Mouse (Mus musculus) embryonic facial prominence, embryonic 11.5 days (tissue): ENCODE data around the gene Cfap43. TPM values are rescaled to one million over a fixed set of nuclear protein-coding genes. Genes with fewer than 3 reads are reported as not detected.

Experiments
- ATAC-seq: fragments of 200-750 bp; cut with Nextera tagmentation; replicated peaks from 2 replicates; pipeline ENCODE4 v1.8.0; 2017; ENCODE audit warnings: low read depth; ENCODE audit not compliant: insufficient number of reproducible peaks, low FRiP score, low TSS enrichment
- DNase-seq: peaks from one replicate; pipeline ENCODE4 v3.0.0-alpha.2; 2015; ENCODE audit warnings: low spot score
- H3K27ac ChIP-seq: fragments of 300-500 bp; sonication (generic); replicated peaks from 2 replicates; pipeline ENCODE4 v1.5.1; 2014; ENCODE audit warnings: mild to moderate bottlenecking, low read depth, low read length, control low read depth
- H3K27me3 ChIP-seq: fragments of 300-500 bp; sonication (generic); 2 replicates; pipeline ENCODE4 v1.6.1; 2014; ENCODE audit warnings: mild to moderate bottlenecking, low read length, moderate library complexity, mixed read lengths; ENCODE audit not compliant: control insufficient read depth, insufficient read depth
- H3K36me3 ChIP-seq: fragments of 300-500 bp; sonication (generic); replicated peaks from 2 replicates; pipeline ENCODE4 v1.6.1; 2014; ENCODE audit warnings: low read depth, mild to moderate bottlenecking, low read length, moderate library complexity, mixed read lengths; ENCODE audit not compliant: control insufficient read depth, insufficient read depth
- H3K4me1 ChIP-seq: fragments of 300-500 bp; sonication (generic); 2 replicates; pipeline ENCODE4 v1.6.1; 2014; ENCODE audit warnings: low read length, mixed read lengths; ENCODE audit not compliant: control insufficient read depth, insufficient read depth
- H3K4me2 ChIP-seq: fragments of 300-500 bp; sonication (generic); 2 replicates; pipeline ENCODE4 v1.6.1; 2014; ENCODE audit warnings: low read depth, mild to moderate bottlenecking, control low read depth, low read length, moderate library complexity
- H3K4me3 ChIP-seq: fragments of 300-500 bp; sonication (generic); 2 replicates; pipeline ENCODE4 v1.5.1; 2014; ENCODE audit warnings: low read depth, low read length, control low read depth
- H3K9ac ChIP-seq: fragments of 300-500 bp; sonication (generic); replicated peaks from 2 replicates; pipeline ENCODE4 v1.6.1; 2014; ENCODE audit warnings: mild to moderate bottlenecking, control low read depth, low read length
- H3K9me3 ChIP-seq: fragments of 300-500 bp; sonication (generic); replicated peaks from 2 replicates; pipeline ENCODE4 v1.6.1; 2016; ENCODE audit warnings: mild to moderate bottlenecking, low read length, inconsistent platforms, mixed read lengths; ENCODE audit not compliant: control insufficient read depth
- WGBS: fragments of 180-500 bp; shearing (Covaris S2); extraction: QIAGEN DNeasy Blood & Tissue Kit; methylation state at CpG from one replicate; pipeline ENCODE4 v1.1.7; 2014; 5-methylcytosine and 5-hydroxymethylcytosine counted together
- polyA plus RNA-seq: library from polyadenylated mRNA; unstranded; fragments of >200 nt; fragmentation: Nextera tagmentation; extraction: Ambion mirVana; gene quantifications from 2 replicates; pipeline ENCODE4 v1.2.1, GENCODE M21; 2014

Gene Cfap43
- polyA plus RNA-seq, 1 experiment from 2014 or later: not detected

DNA sequence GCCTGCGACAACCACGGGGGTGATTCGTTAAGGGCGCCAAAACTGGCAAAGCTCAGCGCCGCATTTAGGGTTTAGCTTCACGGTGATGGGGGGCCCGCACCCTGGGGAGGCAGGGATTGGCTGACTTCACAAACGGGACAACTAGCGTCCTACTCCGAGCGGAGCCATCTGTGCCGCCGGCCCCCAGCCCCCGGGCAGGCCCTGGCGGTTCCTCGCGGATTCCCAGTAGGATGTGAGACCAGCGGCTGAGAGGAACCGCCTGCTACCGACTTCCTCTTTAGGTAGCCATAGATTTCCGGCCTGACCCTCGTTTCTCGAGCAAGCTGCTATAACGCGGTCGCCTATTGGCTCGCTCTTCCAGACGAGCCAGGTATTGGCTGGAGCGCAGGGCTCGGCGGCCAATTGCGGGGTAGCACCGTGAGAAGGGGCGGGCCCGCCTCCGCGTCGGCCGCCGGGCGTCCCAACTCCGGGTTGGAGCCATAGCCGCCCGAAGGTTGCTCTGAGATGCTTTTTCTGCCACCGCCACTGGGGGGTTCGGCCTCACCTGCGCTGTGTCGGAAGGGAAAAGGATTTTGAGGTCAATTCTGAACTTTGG is 53.6 kb downstream of the Cfap43 start, which contains the start of gene Gsto2:
Gsto2 (plus strand) TSS at position 182 of the 595 bp plus-strand sequence.
- no peaks in the 10 kb centered on the region for H3K4me1 ChIP-seq
- no peaks in the 10 kb centered on the region for H3K9me3 ChIP-seq
- WGBS: under 1% methylated on average over 49 of the region's 49 CpGs
- ATAC-seq (peak; percentile 100), DNase-seq (peak; percentile 98)
- H3K36me3 ChIP-seq: no peaks in the 10 kb centered on the region
- H3K4me2 ChIP-seq: peak within 1 kb of the TSS; percentile 71
- H3K4me3 ChIP-seq: peak within 1 kb of the TSS; percentile 52
- H3K27ac ChIP-seq: peak within 1 kb of the TSS; percentile 43; the same call in 1 of the 2 replicates
- H3K27me3 ChIP-seq: no peaks in the 10 kb centered on the region
- H3K9ac ChIP-seq: peak within 1 kb of the TSS; percentile 85

DNA sequence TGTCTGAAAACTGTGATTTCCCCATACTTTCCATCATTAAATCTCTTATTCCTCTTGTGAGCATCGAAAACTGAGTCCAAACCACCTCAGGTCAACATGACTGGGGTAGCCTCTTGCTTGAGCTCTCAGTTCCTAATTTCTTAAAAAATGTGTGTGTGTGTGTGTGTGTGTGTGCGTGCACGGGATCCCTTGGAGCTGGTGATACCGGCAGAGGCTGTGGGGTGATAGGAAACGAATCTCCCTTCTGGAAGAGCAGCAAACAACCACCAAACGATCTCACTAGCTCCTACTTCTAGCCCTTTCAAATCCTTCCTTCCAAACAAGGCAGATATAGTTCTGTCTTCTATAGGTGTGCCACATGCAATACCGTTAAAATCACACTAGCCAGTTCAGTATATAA is 54.4 kb downstream of the Cfap43 start:
- H3K4me3 ChIP-seq: peak overlapping the region; percentile 52; the same call in 1 of the 2 replicates
- no peaks in the 10 kb centered on the region for H3K36me3 ChIP-seq
- H3K4me2 ChIP-seq: peak overlapping the region; percentile 71
- ATAC-seq: no peak
- H3K9ac ChIP-seq: no peak overlapping the region
- 85% methylated on average over 7 of the region's 7 CpGs for WGBS
- H3K4me1 ChIP-seq: no peaks in the 10 kb centered on the region
- H3K27ac ChIP-seq: no peak overlapping the region
- DNase-seq: no peak
- H3K9me3 ChIP-seq: no peaks in the 10 kb centered on the region
- no peaks in the 10 kb centered on the region for H3K27me3 ChIP-seq

DNA sequence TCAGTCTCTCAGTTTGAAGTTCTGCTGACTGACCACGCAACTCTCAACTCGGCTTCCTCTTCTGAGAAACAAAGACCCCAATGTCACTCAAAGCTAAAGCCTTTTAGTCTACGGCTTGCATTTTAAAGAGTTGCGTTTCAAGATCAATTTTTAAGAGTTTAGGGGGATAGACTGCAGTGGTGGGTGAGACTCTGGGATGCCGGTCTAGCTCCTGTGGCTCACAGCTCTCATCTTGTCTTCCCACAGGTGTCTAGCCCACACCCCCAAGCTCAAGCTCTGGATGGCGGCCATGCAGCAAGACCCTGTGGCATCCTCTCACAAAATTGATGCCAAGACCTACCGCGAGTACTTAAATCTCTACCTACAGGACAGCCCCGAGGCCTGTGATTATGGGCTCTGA is 55.0 kb downstream of the Cfap43 start:
- no peak for ATAC-seq
- Histone ChIP-seq H3K4me1 (no peaks in the 10 kb centered on the region), H3K4me2 (no peak overlapping the region), H3K27ac (no peak overlapping the region), H3K27me3 (no peaks in the 10 kb centered on the region), H3K4me3 (no peak overlapping the region), H3K36me3 (no peaks in the 10 kb centered on the region), H3K9me3 (no peaks in the 10 kb centered on the region), H3K9ac (no peak overlapping the region)
- DNase-seq: no peak
- WGBS: 94% methylated on average over 9 of the region's 9 CpGs

DNA sequence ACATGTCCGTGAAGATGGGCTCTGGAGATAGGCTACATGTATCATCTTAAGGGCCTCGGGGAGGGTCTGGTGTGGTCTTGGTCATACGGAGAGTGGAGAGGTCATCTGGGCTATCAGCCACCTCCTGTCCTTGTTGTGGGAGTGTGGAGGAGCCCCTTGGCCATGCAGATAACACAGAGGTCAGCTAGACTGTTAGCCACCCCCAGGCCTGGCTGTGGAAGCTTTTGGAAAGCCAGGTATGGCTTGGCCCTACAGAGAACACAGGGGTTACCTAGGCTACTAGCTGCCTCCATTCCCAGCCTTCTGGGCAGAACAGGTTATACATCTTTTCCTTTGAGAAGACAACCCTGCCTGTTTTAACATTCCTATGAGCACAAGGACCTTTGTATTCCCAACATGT is 56.5 kb downstream of the Cfap43 start:
- ATAC-seq: no peak
- Histone ChIP-seq H3K4me3 (no peak overlapping the region), H3K4me2 (no peak overlapping the region), H3K9ac (no peak overlapping the region), H3K9me3 (no peaks in the 10 kb centered on the region), H3K27me3 (no peaks in the 10 kb centered on the region), H3K36me3 (no peaks in the 10 kb centered on the region; the same call in 1 of the 2 replicates), H3K27ac (no peak overlapping the region), H3K4me1 (no peaks in the 10 kb centered on the region)
- 93% methylated on average over 3 of the region's 3 CpGs for WGBS
- no peak for DNase-seq

DNA sequence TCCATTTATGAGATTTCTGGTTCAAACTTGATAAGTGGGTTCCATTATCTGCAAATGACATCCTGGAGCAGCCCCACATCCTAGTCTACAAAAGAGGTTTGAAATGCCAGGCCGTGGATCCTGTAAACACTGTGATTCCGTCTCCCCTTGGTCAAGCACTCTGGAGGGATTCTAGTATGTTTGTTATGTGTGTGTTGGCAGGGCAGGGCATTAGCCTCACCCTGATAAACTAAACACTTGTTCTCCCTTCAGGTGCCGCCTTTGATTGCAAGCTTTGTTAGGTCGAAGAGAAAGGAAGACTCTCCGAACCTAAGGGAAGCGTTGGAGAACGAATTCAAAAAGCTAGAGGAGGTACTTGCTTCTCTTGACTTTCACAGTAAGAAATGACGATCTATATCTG is 59.9 kb downstream of the Cfap43 start:
- H3K27ac ChIP-seq: no peak overlapping the region
- WGBS: 91% methylated on average over 8 of the region's 8 CpGs
- no peak overlapping the region for H3K9ac ChIP-seq
- no peaks in the 10 kb centered on the region; the same call in 1 of the 2 replicates for H3K36me3 ChIP-seq
- H3K4me2 ChIP-seq: no peak overlapping the region
- H3K9me3 ChIP-seq: no peaks in the 10 kb centered on the region
- no peak overlapping the region for H3K4me3 ChIP-seq
- H3K27me3 ChIP-seq: no peaks in the 10 kb centered on the region
- no peak for ATAC-seq
- no peak for DNase-seq
- H3K4me1 ChIP-seq: no peaks in the 10 kb centered on the region; the same call in 1 of the 2 replicates

DNA sequence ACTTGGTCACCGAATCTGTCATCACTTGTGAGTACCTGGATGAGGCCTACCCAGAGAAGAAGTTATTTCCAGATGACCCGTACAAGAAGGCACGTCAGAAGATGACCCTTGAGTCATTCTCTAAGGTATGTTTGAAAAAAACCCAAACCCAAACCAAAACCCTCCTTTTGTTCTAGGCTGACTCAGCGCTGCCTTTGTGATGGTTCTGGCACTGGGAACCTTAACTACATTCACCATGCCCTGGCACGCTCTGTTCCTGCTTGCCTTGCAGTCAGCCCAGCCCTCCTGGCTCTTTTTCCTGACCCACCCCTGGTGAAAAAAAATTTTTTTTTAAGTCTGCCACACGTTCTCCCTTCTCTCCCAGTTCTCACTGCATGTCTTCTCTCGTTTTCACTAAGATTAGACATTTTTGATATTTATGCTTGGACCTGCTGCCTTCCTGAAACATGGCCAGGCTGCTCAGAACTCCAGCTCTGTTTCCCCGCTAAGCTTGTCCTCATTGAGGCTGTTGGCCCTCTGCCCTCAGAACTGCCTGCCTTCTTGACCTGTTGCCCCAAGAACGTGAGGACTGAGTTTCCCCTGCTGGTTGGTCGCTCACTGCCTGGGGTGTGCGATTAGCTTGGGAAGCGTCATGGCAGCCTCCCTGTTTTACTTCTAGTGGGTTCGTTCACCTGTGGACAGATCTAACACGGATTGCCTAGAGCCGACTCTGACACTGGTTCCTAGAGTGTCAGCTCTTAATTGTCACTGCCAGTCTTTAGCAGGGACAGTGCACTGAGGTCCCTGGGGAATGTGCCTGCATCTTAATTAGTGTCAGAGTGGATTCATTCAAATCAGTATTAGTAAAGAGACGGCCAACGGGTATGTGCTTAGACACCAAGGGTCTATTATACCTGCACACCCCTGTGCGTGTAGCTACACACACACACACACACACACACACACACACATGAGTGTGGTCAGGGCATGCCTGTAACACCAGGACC is 60.8 kb downstream of the Cfap43 start:
- ATAC-seq (no peak), DNase-seq (no peak)
- Histone ChIP-seq H3K4me1 (no peaks in the 10 kb centered on the region; the same call in 1 of the 2 replicates), H3K4me2 (no peak overlapping the region), H3K36me3 (no peaks in the 10 kb centered on the region; the same call in 1 of the 2 replicates), H3K4me3 (no peak overlapping the region), H3K9ac (no peak overlapping the region), H3K9me3 (no peaks in the 10 kb centered on the region), H3K27me3 (no peaks in the 10 kb centered on the region), H3K27ac (no peak overlapping the region)
- 83% methylated on average over 18 of the region's 18 CpGs for WGBS

DNA sequence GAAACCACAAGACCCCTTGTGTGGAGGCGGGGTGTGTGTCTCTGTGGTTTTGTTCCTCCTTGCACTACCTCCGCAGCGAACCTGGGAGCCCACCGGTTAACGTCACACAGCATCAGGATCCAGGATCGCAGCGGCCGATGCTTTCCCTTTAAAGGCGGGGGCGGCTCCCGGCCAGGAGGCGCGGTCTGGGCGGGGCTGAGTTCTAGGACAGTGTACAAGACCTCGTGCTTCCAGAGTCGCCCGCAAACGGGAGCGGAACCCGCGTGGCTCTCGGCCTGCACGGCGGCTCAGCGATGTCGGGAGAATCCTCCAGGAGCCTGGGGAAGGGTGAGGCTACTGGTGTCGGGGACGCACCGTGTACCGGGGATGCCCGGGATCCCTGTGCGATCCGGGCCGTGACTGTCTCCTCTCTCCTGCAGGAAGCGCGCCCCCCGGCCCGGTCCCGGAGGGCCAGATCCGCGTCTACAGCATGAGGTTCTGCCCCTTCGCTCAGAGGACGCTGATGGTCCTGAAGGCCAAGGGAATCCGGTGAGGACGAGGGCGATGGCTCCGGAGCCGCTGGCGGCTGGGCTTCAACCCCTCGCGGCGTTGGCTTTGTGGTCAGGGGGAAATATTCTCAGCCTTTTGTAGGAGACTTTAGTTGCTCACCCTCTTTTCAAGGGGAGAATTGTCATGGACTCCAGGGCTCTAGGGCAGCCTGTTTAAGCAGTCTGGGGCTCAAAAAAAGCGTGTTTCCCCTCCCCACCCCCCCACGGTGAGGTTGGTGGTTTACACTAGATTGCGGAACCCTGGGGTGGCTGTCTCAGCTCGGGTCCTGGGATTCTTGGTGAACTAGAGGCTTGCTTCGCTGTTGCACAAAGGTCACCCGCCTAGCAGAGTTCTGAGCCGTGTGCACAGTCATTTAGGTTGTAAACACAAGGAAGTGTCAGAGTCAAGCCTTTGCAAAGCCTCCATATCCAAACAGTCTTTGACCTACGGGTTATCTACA is 64.0 kb downstream of the Cfap43 start, which contains the start of gene Gsto1:
Gsto1 (plus strand) TSS at position 175 of the 988 bp plus-strand sequence.
- Histone ChIP-seq H3K9ac (peak within 1 kb of the TSS; percentile 81), H3K36me3 (no peaks in the 10 kb centered on the region; the same call in 1 of the 2 replicates), H3K4me2 (peak within 1 kb of the TSS; percentile 93), H3K27me3 (no peaks in the 10 kb centered on the region), H3K4me3 (peak within 1 kb of the TSS; percentile 72), H3K27ac (peak within 1 kb of the TSS; percentile 85), H3K9me3 (no peaks in the 10 kb centered on the region), H3K4me1 (no peaks in the 10 kb centered on the region; the same call in 1 of the 2 replicates)
- DNase-seq: peak; percentile 94
- peak; percentile 94 for ATAC-seq
- under 1% methylated on average over 59 of the region's 60 CpGs for WGBS
